Mouse (Mus musculus) cerebellum, adult 9-11 months (tissue): ENCODE measurements around the gene Cep83.

Experiments used
- DNase-seq: peaks from one replicate; pipeline ENCODE4 v3.0.0; 2022

Cep83 gene

GRCm38 (mm10) chr10:94780618-94781262 is 92.3 kb downstream of the Cep83 start:
- no peak for DNase-seq

- DNase-seq, result no peak
Observed at GRCm38 (mm10) chr10:94789205-94789604, 100.8 kb downstream of the Cep83 start.

GRCm38 (mm10) chr10:94793914-94794313 is 105.5 kb downstream of the Cep83 start:
- no peak for DNase-seq

GRCm38 (mm10) chr10:94794666-94795244 is 106.3 kb downstream of the Cep83 start:
- no peak for DNase-seq

- no peak for DNase-seq
Observed at GRCm38 (mm10) chr10:94798128-94798527, 109.7 kb downstream of the Cep83 start.

GRCm38 (mm10) chr10:94799485-94800239 is 111.2 kb downstream of the Cep83 start:
- DNase-seq, result no peak

- no peak for DNase-seq
Observed at GRCm38 (mm10) chr10:94800677-94801354, 112.4 kb downstream of the Cep83 start.

- DNase-seq, result no peak
Observed at GRCm38 (mm10) chr10:94804029-94804908, 115.8 kb downstream of the Cep83 start.

- no peak for DNase-seq
Observed at GRCm38 (mm10) chr10:94804909-94805220, 116.4 kb downstream of the Cep83 start.

GRCm38 (mm10) chr10:94807323-94807722 is 118.9 kb downstream of the Cep83 start:
- DNase-seq, result no peak

GRCm38 (mm10) chr10:94808275-94808674 is 119.8 kb downstream of the Cep83 start:
- no peak for DNase-seq

GRCm38 (mm10) chr10:94809946-94810472 is 121.6 kb downstream of the Cep83 start:
- no peak for DNase-seq

GRCm38 (mm10) chr10:94811907-94812851 is 123.7 kb downstream of the Cep83 start:
- no peak for DNase-seq

GRCm38 (mm10) chr10:94818127-94818526 is 129.7 kb downstream of the Cep83 start:
- no peak for DNase-seq

- peak; percentile 49 for DNase-seq
Observed at GRCm38 (mm10) chr10:94818781-94819665, 130.6 kb downstream of the Cep83 start.

- DNase-seq, result no peak
Observed at GRCm38 (mm10) chr10:94823971-94824760, 135.7 kb downstream of the Cep83 start.

- no peak for DNase-seq
Observed at GRCm38 (mm10) chr10:94825951-94826350, 137.5 kb downstream of the Cep83 start.

GRCm38 (mm10) chr10:94826436-94826835 is 138.0 kb downstream of the Cep83 start:
- DNase-seq, result no peak

- DNase-seq, result no peak
Observed at GRCm38 (mm10) chr10:94827325-94827724, 138.9 kb downstream of the Cep83 start.
